Mouse (Mus musculus): ENCODE data around the gene Crim1.

- TF ChIP-seq GATA1 (IDR thresholded peaks at IDR 0.05; ENCODE audit: low read length) (no peak), TAL1 (IDR thresholded peaks at IDR 0.05; ENCODE audit: low read length) (no peak)
Observed at GRCm38 (mm10) chr17:78387665-78388064, 187.6 kb downstream of the Crim1 start.

Measured in erythroblast, embryonic 14.5 days (primary cell).